Mouse (Mus musculus) CD8-positive naive resting alpha-beta T cell, adult 2 months (primary cell): ENCODE data around the gene Slc1a7.

Experiments used
- DNase-seq, 2 experiments: peaks; one replicate each; pipeline ENCODE4 v3.0.0; 2022; ENCODE audit warnings: low read depth in 2 of 2, low spot score in 2 of 2

Gene Slc1a7

GRCm38 (mm10) chr4:108005328-108005727, 37.2 kb downstream of the Slc1a7 start:
- no peak for DNase-seq

- DNase-seq = no peak
Measured at GRCm38 (mm10) chr4:108007532-108008103, 39.5 kb downstream of the Slc1a7 start.

GRCm38 (mm10) chr4:108008541-108008940, 40.4 kb downstream of the Slc1a7 start:
- no peak for DNase-seq

DNA sequence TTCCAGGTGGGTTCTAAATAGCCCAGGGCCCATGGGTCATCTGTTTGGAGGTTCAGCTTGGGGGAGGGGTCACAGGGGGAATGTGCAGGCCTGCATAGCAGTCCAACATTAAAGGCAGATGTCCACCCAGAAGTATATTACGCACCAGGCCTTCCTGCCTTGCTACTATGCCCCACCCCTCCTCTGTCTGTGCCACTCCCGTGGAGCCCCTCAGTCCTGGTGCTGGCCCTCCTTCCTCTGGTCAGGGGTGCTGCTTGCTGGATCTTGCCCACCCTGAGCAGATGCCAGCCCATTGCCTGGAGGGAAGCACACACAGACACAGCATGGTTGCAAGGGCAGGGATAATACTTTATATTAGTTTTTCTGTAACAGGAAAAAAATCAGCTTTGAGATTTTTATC, 46.3 kb downstream of the Slc1a7 start:
- DNase-seq = no peak

DNA sequence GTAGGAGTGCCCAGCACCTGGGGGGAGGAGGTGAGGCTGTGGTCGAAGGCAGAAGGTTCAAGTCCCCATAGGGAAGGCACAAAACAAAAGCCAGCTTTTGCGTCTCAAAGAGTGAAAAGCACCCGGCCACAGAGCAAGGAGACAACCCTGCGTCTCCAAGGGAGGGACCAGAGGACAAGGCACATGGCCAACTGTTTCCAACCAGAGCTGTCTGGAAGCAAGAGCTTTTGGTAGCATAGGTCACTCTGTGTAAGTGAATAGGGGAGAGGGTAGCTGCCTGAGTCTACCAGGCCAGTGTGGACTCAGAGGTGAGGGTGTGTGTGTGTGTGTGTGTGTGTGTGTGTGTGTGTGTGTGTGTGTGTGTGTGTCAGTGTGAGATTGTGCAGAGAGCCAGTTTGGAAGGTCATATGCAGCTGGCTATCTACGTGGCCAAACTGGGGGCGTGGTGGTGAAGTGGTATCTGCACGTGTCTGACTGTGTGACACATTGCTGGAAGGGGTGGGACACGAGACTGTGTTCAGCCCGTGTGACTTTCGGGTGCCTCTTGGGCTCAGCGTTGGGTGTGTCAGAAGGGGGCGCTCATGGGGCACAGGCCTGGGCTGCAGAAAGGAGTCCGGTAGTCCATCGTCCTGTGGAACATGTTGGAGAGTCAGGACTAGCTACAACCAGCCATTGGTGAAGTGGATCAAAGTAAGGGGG, 47.1 kb downstream of the Slc1a7 start:
- DNase-seq = no peak

GRCm38 (mm10) chr4:108016321-108016720, 48.2 kb downstream of the Slc1a7 start:
- DNase-seq = no peak

GRCm38 (mm10) chr4:108017839-108018238, 49.7 kb downstream of the Slc1a7 start:
- no peak for DNase-seq

DNA sequence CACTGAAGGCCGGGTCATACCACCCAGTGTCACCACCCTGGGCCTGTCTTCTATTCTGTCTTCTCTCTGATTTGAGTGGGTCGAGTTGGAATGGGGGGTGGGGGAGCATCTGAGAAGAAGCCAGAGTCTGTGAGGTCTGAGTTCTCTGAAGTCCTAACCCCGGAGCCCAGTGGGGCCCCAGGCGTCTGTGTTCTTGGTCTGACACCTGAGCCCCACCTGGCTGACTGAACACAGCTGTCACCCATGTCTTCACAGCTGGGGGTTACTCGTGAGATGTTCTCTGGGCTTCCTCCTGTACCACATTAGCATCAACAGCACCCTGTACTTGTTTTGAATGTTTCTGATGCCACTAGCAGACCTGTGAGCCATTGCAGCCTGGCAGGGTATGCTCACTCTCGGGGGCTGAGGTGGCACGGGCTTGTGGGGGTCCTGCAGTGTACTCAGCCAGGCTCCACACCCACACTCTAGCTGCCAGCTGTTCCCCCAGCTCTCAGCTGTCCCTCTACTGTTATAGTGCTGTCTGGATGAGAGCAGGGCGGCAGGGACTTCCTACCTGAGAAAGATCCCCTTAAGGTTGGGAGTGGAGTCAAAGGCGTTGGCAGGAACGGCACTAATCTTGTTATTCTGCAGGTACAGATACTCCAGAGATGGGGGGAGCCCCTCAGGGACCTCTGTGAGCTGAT, 50.2 kb downstream of the Slc1a7 start:
- no peak for DNase-seq

- no peak for DNase-seq
Measured at GRCm38 (mm10) chr4:108018961-108019921, 51.1 kb downstream of the Slc1a7 start.

GRCm38 (mm10) chr4:108020178-108020577, 52.0 kb downstream of the Slc1a7 start:
- DNase-seq = no peak

DNA sequence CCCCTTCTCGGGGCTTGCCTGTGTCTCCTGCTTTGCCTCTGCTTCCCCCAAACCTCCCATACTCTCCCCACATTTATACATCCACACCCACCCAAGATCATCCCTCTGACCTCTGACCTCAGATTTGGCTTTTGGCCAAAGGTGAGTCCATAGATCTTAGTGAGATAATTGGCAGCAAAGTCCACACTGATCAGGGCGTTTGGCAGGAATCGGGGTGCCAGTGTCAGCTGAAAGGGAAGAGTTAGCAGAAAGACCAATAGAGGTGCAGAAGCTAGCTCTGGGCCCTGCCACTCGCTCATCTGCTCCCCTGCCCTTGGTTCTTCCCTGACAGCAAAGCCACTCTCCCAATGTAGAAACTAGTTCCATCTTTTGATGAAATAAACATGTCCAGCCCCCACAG, 55.1 kb downstream of the Slc1a7 start:
- DNase-seq = no peak

- no peak for DNase-seq
Measured at GRCm38 (mm10) chr4:108024641-108025040, 56.5 kb downstream of the Slc1a7 start.

- no peak for DNase-seq
Measured at GRCm38 (mm10) chr4:108025269-108025668, 57.1 kb downstream of the Slc1a7 start.

GRCm38 (mm10) chr4:108026193-108026592, 58.1 kb downstream of the Slc1a7 start:
- DNase-seq = no peak

DNA sequence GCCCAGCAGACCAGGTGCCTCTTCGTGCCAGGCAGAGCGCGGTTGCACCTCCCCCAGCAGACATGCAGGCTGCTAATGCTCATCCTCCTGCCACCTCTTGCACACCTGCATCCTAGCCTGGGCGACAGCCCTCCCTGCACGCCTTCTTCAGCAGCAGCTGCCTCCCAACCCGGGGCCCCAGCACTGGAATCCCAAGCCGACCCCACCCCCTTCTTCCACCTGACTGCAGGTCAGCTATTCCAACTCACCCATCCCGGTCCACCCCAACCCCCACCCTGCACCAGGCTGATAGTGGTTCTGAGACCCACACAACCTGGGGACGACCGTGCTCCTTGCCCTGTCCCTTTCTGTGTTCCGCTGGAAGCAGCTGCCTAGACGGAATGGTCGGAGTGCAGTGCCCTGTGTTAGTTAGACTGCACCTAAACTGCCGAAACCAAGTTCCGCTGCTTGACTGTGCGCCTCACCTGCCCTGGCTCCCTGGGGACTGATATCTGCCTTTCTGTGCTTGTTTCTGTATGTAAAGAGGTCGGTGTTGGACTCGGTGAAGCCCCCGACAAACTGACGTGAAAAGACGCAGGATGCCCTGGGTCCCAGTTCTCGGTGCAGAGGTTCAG, 62.9 kb downstream of the Slc1a7 start:
- DNase-seq = no peak

- no peak for DNase-seq
Measured at GRCm38 (mm10) chr4:108031502-108032351, 63.6 kb downstream of the Slc1a7 start.

- DNase-seq = no peak
Measured at GRCm38 (mm10) chr4:108032352-108032849, 64.3 kb downstream of the Slc1a7 start.

DNA sequence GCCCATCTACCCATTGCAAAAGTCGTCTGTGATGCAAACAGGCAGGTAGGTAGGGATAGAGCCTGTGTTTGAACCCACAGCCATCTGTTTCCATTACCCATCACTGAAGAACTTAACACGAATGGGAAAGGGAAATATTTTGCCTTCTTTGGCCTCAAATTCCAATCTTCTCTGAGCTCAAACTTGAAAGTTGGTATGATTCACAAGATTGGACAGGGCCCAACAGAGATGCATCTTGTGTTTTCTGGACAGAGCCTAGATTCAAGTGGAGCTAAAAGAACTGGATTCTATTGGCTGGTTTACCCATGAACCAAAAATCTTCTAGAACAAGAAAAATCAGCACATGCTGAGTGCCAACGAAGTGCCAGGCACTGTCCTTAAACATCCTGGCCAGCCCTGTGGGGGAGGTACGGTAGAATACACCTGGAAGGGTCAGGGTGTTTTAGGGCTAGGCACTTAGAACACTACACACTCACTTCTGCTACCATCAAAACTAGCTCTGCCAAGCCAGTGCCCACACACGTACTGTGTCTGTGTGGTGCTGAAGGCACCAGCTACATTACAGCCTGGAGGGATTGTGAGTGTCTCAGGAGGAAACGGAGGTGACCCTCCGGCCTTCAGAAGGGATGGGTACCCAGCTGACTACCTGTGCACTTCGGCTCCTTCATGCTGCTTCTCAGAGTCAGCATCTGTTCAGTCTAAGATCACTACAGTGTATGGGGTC, 65.1 kb downstream of the Slc1a7 start:
- DNase-seq = no peak

DNA sequence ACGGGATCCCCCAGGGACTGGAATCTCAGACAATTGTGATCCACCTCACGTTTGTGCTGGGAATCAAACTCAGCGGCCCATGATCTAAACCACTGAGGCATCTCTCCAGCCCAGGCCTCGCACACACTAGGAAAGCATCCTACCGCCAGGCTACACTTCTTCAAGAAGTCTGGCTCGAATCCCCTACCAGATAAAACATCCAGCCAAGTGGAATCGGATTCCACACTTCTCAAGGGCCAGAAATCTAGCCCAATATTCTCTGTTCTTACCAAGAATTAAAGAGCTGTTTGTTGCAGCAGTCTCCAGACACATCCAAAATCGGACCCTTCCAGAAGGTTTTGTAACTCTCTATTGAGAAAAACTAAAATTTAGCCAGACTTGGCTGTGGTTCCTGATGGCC, 68.9 kb downstream of the Slc1a7 start:
- no peak for DNase-seq
